In genomic region chr7:142357566-142357965, GRCm38 (mm10) we compare ENCODE assay signal across 23 mouse cellular contexts. TPM values are rescaled to one million over a fixed set of nuclear protein-coding genes. Genes with fewer than 3 reads are reported as not detected.
"Had no signal": no experiment of that assay in that cellular context is flagged by ENCODE, and none has a peak within 500 bp of the region (broad histone marks: within the 10 kb centered on the region; RNA-seq: fewer than 3 reads in every experiment).

No protein-coding gene starts in this region.

- DNase-seq: lung, adult 18-20 months; lung, embryonic 14.5 days; lung, postnatal 10 days; lung, postnatal 4 days; midbrain, embryonic 14.5 days; right cerebral cortex, postnatal 14 days had no signal

- H3K9ac ChIP-seq: liver, embryonic 14.5 days; lung, embryonic 14.5 days; midbrain, embryonic 12.5 days; neural tube, embryonic 13.5 days; stomach, embryonic 15.5 days had no signal

- H3K4me1 ChIP-seq: midbrain, embryonic 12.5 days; neural tube, embryonic 13.5 days had no signal

- H3K9me3 ChIP-seq: midbrain, embryonic 10.5 days; midbrain, embryonic 12.5 days; neural tube, embryonic 13.5 days; stomach, embryonic 15.5 days had no signal

- H3K27ac ChIP-seq: liver, embryonic 14.5 days; midbrain, embryonic 10.5 days; midbrain, embryonic 12.5 days; neural tube, embryonic 13.5 days; stomach, embryonic 15.5 days; stomach, postnatal 0 days had no signal

- H3K27me3 ChIP-seq: midbrain, embryonic 12.5 days; neural tube, embryonic 13.5 days; stomach, embryonic 15.5 days had no signal

- H3K4me3 ChIP-seq: midbrain, embryonic 10.5 days; midbrain, embryonic 12.5 days; myocyte; neural tube, embryonic 13.5 days; stomach, embryonic 15.5 days had no signal

- ATAC-seq: midbrain, embryonic 16.5 days had no signal

- H3K36me3 ChIP-seq: midbrain, embryonic 10.5 days; midbrain, embryonic 12.5 days; neural tube, embryonic 13.5 days; stomach, embryonic 15.5 days had no signal

- H3K4me2 ChIP-seq: lung, embryonic 14.5 days; midbrain, embryonic 12.5 days; neural tube, embryonic 13.5 days; stomach, embryonic 15.5 days had no signal

RNA-seq across cellular contexts. Expression of gene Ifitm10, which starts 16.0 kb away (rescaled TPM):
- total RNA-seq: megakaryocyte-erythroid progenitor cell, adult 5-6 weeks had no signal
- polyA plus RNA-seq: neural tube, embryonic 11.5 days; testis, adult 2 months had no signal

RNA-seq across cellular contexts. Expression of gene Gm49369, which starts 24.9 kb away (rescaled TPM):
- total RNA-seq: megakaryocyte-erythroid progenitor cell, adult 5-6 weeks had no signal
- polyA plus RNA-seq: lung, embryonic 14.5 days; midbrain, embryonic 10.5 days; midbrain, embryonic 12.5 days; neural tube, embryonic 11.5 days; spleen, adult 2 months; testis, adult 2 months had no signal

RNA-seq across cellular contexts. Expression of gene Krtap5-4, which starts 54.2 kb away (rescaled TPM):
- total RNA-seq: megakaryocyte, adult 5-6 weeks; megakaryocyte-erythroid progenitor cell, adult 5-6 weeks; neutrophil, adult 5-6 weeks had no signal
- polyA plus RNA-seq: liver, embryonic 14.5 days; liver, embryonic 16.5 days; lung, embryonic 14.5 days; lung, embryonic 16.5 days; midbrain, embryonic 10.5 days; midbrain, embryonic 12.5 days; midbrain, embryonic 14.5 days; midbrain, embryonic 16.5 days; myocyte; neural tube, embryonic 11.5 days; neural tube, embryonic 13.5 days; spleen, adult 2 months; stomach, embryonic 15.5 days; stomach, postnatal 0 days; testis, adult 2 months; urinary bladder, adult 2 months had no signal
